Mouse (Mus musculus) cerebellum, adult 2 months (tissue): ENCODE data around the gene Kcnt2.

Experiments used
- CTCF ChIP-seq: fragments of 200-500 bp; IDR thresholded peaks from 2 replicates; pipeline ENCODE4 v1.5.1; 2011; ENCODE audit warnings: low read depth, mild to moderate bottlenecking, control low read depth, low read length, moderate library complexity, borderline replicate concordance; ENCODE audit not compliant: insufficient read depth
- POLR2A ChIP-seq: fragments of 200-500 bp; IDR thresholded peaks from 2 replicates; pipeline ENCODE4 v1.6.1; 2011; ENCODE audit warnings: low read length, control low read depth, borderline replicate concordance; ENCODE audit not compliant: insufficient read depth

- TF ChIP-seq CTCF (no peak), POLR2A (no peak)
Measured at GRCm38 (mm10) chr1:140608765-140609297, 362.9 kb downstream of the Kcnt2 start.
